ENCODE assay signal across 20 mouse cellular contexts in genomic region chr12:119097814-119098213, GRCm38 (mm10).
DNase-seq lines count a peak whose midpoint lies in the region; ATAC-seq and TF ChIP-seq lines count a peak whose summit lies in the region.
"Had no signal": no experiment of that assay in that cellular context is flagged by ENCODE, and none has a peak within 500 bp of the region (broad histone marks: within the 10 kb centered on the region; RNA-seq: fewer than 3 reads in every experiment).

No protein-coding gene starts in this region.

- H3K36me3 ChIP-seq in intestine, embryonic 15.5 days, result no peaks in the 10 kb centered on the region
- no peaks in the 10 kb centered on the region for H3K36me3 ChIP-seq in intestine, postnatal 0 days (ENCODE audit: control insufficient read depth, insufficient read depth)
- no peaks in the 10 kb centered on the region for H3K36me3 ChIP-seq in heart, embryonic 11.5 days (ENCODE audit: control insufficient read depth, insufficient read depth, low read length)
- H3K36me3 ChIP-seq in intestine, embryonic 16.5 days (ENCODE audit: control insufficient read depth, insufficient read depth, low read length), result no peaks in the 10 kb centered on the region
- no peaks in the 10 kb centered on the region for H3K36me3 ChIP-seq in stomach, embryonic 15.5 days
- no peaks in the 10 kb centered on the region for H3K36me3 ChIP-seq in midbrain, embryonic 14.5 days (ENCODE audit: control insufficient read depth, insufficient read depth, low read length)
- H3K36me3 ChIP-seq: embryonic facial prominence, embryonic 12.5 days; forebrain, embryonic 10.5 days; limb, embryonic 13.5 days had no signal

- no peaks in the 10 kb centered on the region for H3K27me3 ChIP-seq in intestine, embryonic 15.5 days (replicated peaks)
- H3K27me3 ChIP-seq in intestine, postnatal 0 days (replicated peaks; ENCODE audit: control insufficient read depth, insufficient read depth, low read length), result no peaks in the 10 kb centered on the region
- H3K27me3 ChIP-seq in heart, embryonic 11.5 days (ENCODE audit: control insufficient read depth, insufficient read depth, low read length), result no peaks in the 10 kb centered on the region
- no peaks in the 10 kb centered on the region for H3K27me3 ChIP-seq in intestine, embryonic 16.5 days (replicated peaks; ENCODE audit: control insufficient read depth, insufficient read depth, low read length)
- H3K27me3 ChIP-seq in stomach, embryonic 15.5 days (replicated peaks), result no peaks in the 10 kb centered on the region
- H3K27me3 ChIP-seq in midbrain, embryonic 14.5 days (ENCODE audit: control insufficient read depth, insufficient read depth, low read length), result no peaks in the 10 kb centered on the region
- H3K27me3 ChIP-seq: embryonic facial prominence, embryonic 12.5 days; limb, embryonic 13.5 days; megakaryocyte, embryonic 14.5 days had no signal

- no peaks in the 10 kb centered on the region for H3K9me3 ChIP-seq in intestine, embryonic 15.5 days
- no peaks in the 10 kb centered on the region for H3K9me3 ChIP-seq in intestine, postnatal 0 days (ENCODE audit: control insufficient read depth)
- H3K9me3 ChIP-seq in heart, embryonic 11.5 days (replicated peaks; ENCODE audit: control insufficient read depth, low read length), result no peaks in the 10 kb centered on the region
- H3K9me3 ChIP-seq in intestine, embryonic 16.5 days (ENCODE audit: control insufficient read depth, low read length), result no peaks in the 10 kb centered on the region
- no peaks in the 10 kb centered on the region for H3K9me3 ChIP-seq in stomach, embryonic 15.5 days
- no peaks in the 10 kb centered on the region for H3K9me3 ChIP-seq in midbrain, embryonic 14.5 days (ENCODE audit: control insufficient read depth, low read length)
- H3K9me3 ChIP-seq: embryonic facial prominence, embryonic 12.5 days; forebrain, embryonic 10.5 days; limb, embryonic 13.5 days; megakaryocyte, embryonic 14.5 days had no signal

- H3K27ac ChIP-seq in intestine, embryonic 15.5 days, result no peak overlapping the region
- no peak overlapping the region for H3K27ac ChIP-seq in intestine, postnatal 0 days (ENCODE audit: low read depth, low read length)
- peak overlapping the region; percentile 59; the same call in 1 of the 2 replicates for H3K27ac ChIP-seq in heart, embryonic 11.5 days (ENCODE audit: low read depth, low read length)
- H3K27ac ChIP-seq in intestine, embryonic 16.5 days (ENCODE audit: low read length), result no peak overlapping the region
- 0 out of 2 replicates have a peak overlapping the region, but pooled peaks have one; percentile 2 for H3K27ac ChIP-seq in stomach, embryonic 15.5 days
- no peak overlapping the region for H3K27ac ChIP-seq in layer of hippocampus, adult 2 months
- H3K27ac ChIP-seq in midbrain, embryonic 14.5 days (replicated peaks; ENCODE audit: low read depth, low read length), result no peak overlapping the region
- H3K27ac ChIP-seq: embryonic facial prominence, embryonic 12.5 days; forebrain, embryonic 10.5 days; limb, embryonic 13.5 days had no signal

- WGBS in intestine, embryonic 15.5 days, result 22% methylated on average over 1 of the region's 1 CpGs
- 39% methylated on average over 1 of the region's 1 CpGs for WGBS in intestine, postnatal 0 days
- WGBS in heart, embryonic 11.5 days (ENCODE audit: insufficient replicate concordance), result 21% methylated on average over 1 of the region's 1 CpGs
- WGBS in intestine, embryonic 16.5 days, result 23% methylated on average over 1 of the region's 1 CpGs
- WGBS in stomach, embryonic 15.5 days, result 22% methylated on average over 1 of the region's 1 CpGs
- 48% methylated on average over 1 of the region's 1 CpGs for WGBS in midbrain, embryonic 14.5 days

- no peak overlapping the region for H3K4me3 ChIP-seq in intestine, embryonic 15.5 days (replicated peaks)
- no peak overlapping the region for H3K4me3 ChIP-seq in intestine, postnatal 0 days (ENCODE audit: low read depth, low read length)
- no peak overlapping the region for H3K4me3 ChIP-seq in heart, embryonic 11.5 days (ENCODE audit: low read depth, low read length)
- H3K4me3 ChIP-seq in intestine, embryonic 16.5 days (ENCODE audit: low read length), result no peak overlapping the region
- H3K4me3 ChIP-seq in stomach, embryonic 15.5 days (replicated peaks), result no peak overlapping the region
- no peak overlapping the region for H3K4me3 ChIP-seq in layer of hippocampus, adult 2 months
- H3K4me3 ChIP-seq in midbrain, embryonic 14.5 days (replicated peaks; ENCODE audit: low read depth, low read length), result no peak overlapping the region
- H3K4me3 ChIP-seq: embryonic facial prominence, embryonic 12.5 days; forebrain, embryonic 10.5 days; limb, embryonic 13.5 days; megakaryocyte, embryonic 14.5 days had no signal

- peak; percentile 55; the same call in 1 of the 2 replicates for ATAC-seq in intestine, embryonic 15.5 days
- ATAC-seq in intestine, postnatal 0 days, result no peak
- no peak for ATAC-seq in heart, embryonic 11.5 days (replicated peaks; ENCODE audit: insufficient number of reproducible peaks, low FRiP score, low TSS enrichment)
- peak; percentile 70 for ATAC-seq in intestine, embryonic 16.5 days
- peak; percentile 27; the same call in 1 of the 2 replicates for ATAC-seq in stomach, embryonic 15.5 days (ENCODE audit: insufficient read depth, low FRiP score, low read depth)
- ATAC-seq in midbrain, embryonic 14.5 days (ENCODE audit: low FRiP score, low TSS enrichment), result no peak
- ATAC-seq: hindbrain, embryonic 16.5 days had no signal

- H3K4me2 ChIP-seq in intestine, embryonic 15.5 days (replicated peaks), result no peak overlapping the region
- H3K4me2 ChIP-seq in intestine, postnatal 0 days (replicated peaks; ENCODE audit: low read depth), result no peak overlapping the region
- no peak overlapping the region for H3K4me2 ChIP-seq in heart, embryonic 11.5 days
- H3K4me2 ChIP-seq in intestine, embryonic 16.5 days (ENCODE audit: low read depth, low read length), result no peak overlapping the region
- H3K4me2 ChIP-seq in stomach, embryonic 15.5 days, result no peak overlapping the region
- H3K4me2 ChIP-seq in midbrain, embryonic 14.5 days (ENCODE audit: low read length), result no peak overlapping the region
- H3K4me2 ChIP-seq: embryonic facial prominence, embryonic 12.5 days; limb, embryonic 13.5 days had no signal

- H3K4me1 ChIP-seq in intestine, embryonic 15.5 days (replicated peaks), result no peaks in the 10 kb centered on the region
- no peaks in the 10 kb centered on the region for H3K4me1 ChIP-seq in intestine, postnatal 0 days (replicated peaks; ENCODE audit: control insufficient read depth, insufficient read depth, low read length)
- H3K4me1 ChIP-seq in heart, embryonic 11.5 days (ENCODE audit: control insufficient read depth, insufficient read depth, low read length), result peaks cover 3% of the 10 kb centered on the region; the same call in 1 of the 2 replicates
- no peaks in the 10 kb centered on the region for H3K4me1 ChIP-seq in intestine, embryonic 16.5 days (ENCODE audit: control insufficient read depth, insufficient read depth, low read length)
- no peaks in the 10 kb centered on the region for H3K4me1 ChIP-seq in stomach, embryonic 15.5 days
- H3K4me1 ChIP-seq in midbrain, embryonic 14.5 days (ENCODE audit: control insufficient read depth, insufficient read depth, low read length), result no peaks in the 10 kb centered on the region
- H3K4me1 ChIP-seq: embryonic facial prominence, embryonic 12.5 days; forebrain, embryonic 10.5 days; limb, embryonic 13.5 days; megakaryocyte, embryonic 14.5 days had no signal

- TF ChIP-seq CTCF in intestine, postnatal 0 days (IDR thresholded peaks at IDR 0.05; ENCODE audit: low read depth), result no peak
- TF ChIP-seq CTCF in layer of hippocampus, adult 2 months (conservative IDR thresholded peaks at IDR 0.05), result no peak

- no peak for DNase-seq in layer of hippocampus, adult 2 months (ENCODE audit: low spot score in 2 of 2)
- DNase-seq in left cerebral cortex, adult 11 months (ENCODE audit: low spot score), result no peak
- DNase-seq in midbrain, embryonic 14.5 days, result no peak
- DNase-seq: adrenal gland, adult 8-10 months; cerebellum, adult 11-12 months; kidney, adult 2 months; kidney, postnatal 14 days; layer of hippocampus, adult 9-11 months; right cerebral cortex, adult 18-20 months; thymus, postnatal 14 days had no signal

- no peak overlapping the region for H3K9ac ChIP-seq in intestine, embryonic 15.5 days
- no peak overlapping the region for H3K9ac ChIP-seq in intestine, postnatal 0 days (ENCODE audit: low read depth, low read length)
- no peak overlapping the region for H3K9ac ChIP-seq in heart, embryonic 11.5 days (ENCODE audit: low read depth, low read length)
- H3K9ac ChIP-seq in intestine, embryonic 16.5 days (ENCODE audit: low read depth, low read length), result no peak overlapping the region
- H3K9ac ChIP-seq in stomach, embryonic 15.5 days, result no peak overlapping the region
- no peak overlapping the region for H3K9ac ChIP-seq in midbrain, embryonic 14.5 days (replicated peaks; ENCODE audit: low read length)
- H3K9ac ChIP-seq: embryonic facial prominence, embryonic 12.5 days; limb, embryonic 13.5 days had no signal

Comparison
In these comparisons a context has a peak if more than half of its experiments do, and no peak if none do; other contexts are left out.
1. ATAC-seq: peak in intestine, embryonic 15.5 days (single experiment), intestine, embryonic 16.5 days (single experiment) and stomach, embryonic 15.5 days (single experiment); none in intestine, postnatal 0 days (single experiment), heart, embryonic 11.5 days (single experiment) and midbrain, embryonic 14.5 days (single experiment).
2. H3K27ac ChIP-seq: peak in heart, embryonic 11.5 days (single experiment) and stomach, embryonic 15.5 days (single experiment); none in intestine, embryonic 15.5 days (single experiment), intestine, postnatal 0 days (single experiment), intestine, embryonic 16.5 days (single experiment), layer of hippocampus, adult 2 months (single experiment) and midbrain, embryonic 14.5 days (single experiment).